ENCODE assay signal across 8 mouse cellular contexts in genomic region chr4:139093196-139093530, GRCm38 (mm10). TPM values are rescaled to one million over a fixed set of nuclear protein-coding genes. Genes with fewer than 3 reads are reported as not detected.
A peak's percentile ranks its signal among the peaks of the same experiment; 100 is the strongest.
DNase-seq lines count a peak whose midpoint lies in the region; ATAC-seq and TF ChIP-seq lines count a peak whose summit lies in the region.

No protein-coding gene starts in this region.

- H3K9me3 ChIP-seq in limb, embryonic 11.5 days (ENCODE audit: control insufficient read depth, low read length): no peaks in the 10 kb centered on the region; the same call in 1 of the 2 replicates
- no peaks in the 10 kb centered on the region for H3K9me3 ChIP-seq in neural tube, embryonic 15.5 days (replicated peaks)

- DNase-seq in left cerebral cortex, adult 2 months (ENCODE audit: extremely low spot score in 1 of 2, low spot score in 2 of 2): no peak
- no peak for DNase-seq in left cerebral cortex, postnatal 10 days (ENCODE audit: extremely low spot score in 1 of 2, low spot score in 2 of 2)
- DNase-seq in limb, embryonic 11.5 days (ENCODE audit: low spot score): no peak
- no peak for DNase-seq in left cerebral cortex, adult 11 months (ENCODE audit: low spot score)
- DNase-seq in adipocyte (ENCODE audit: low spot score): no peak
- no peak for DNase-seq in cerebellum, adult 8-10 months

- peak overlapping the region; percentile 80; the same call in 1 of the 2 replicates for H3K9ac ChIP-seq in limb, embryonic 11.5 days (ENCODE audit: low read length)
- H3K9ac ChIP-seq in neural tube, embryonic 15.5 days (replicated peaks): peak overlapping the region; percentile 63

- peak overlapping the region; percentile 93 for H3K4me2 ChIP-seq in limb, embryonic 11.5 days (ENCODE audit: low read depth, severe bottlenecking)
- H3K4me2 ChIP-seq in neural tube, embryonic 15.5 days: peak overlapping the region; percentile 93

- no peak for TF ChIP-seq CTCF in left cerebral cortex, adult 2 months (IDR thresholded peaks at IDR 0.05)
- no peak for TF ChIP-seq CTCF in embryonic fibroblast, embryonic 13.5 days (IDR thresholded peaks at IDR 0.05; ENCODE audit: borderline replicate concordance, insufficient read depth, low read length)

- peaks cover 2% of the 10 kb centered on the region; the same call in 1 of the 2 replicates for H3K4me1 ChIP-seq in embryonic fibroblast, embryonic 13.5 days (ENCODE audit: control insufficient read depth, insufficient read depth, low read length)
- H3K4me1 ChIP-seq in limb, embryonic 11.5 days (ENCODE audit: control insufficient read depth, insufficient read depth, low read length): peaks cover 19% of the 10 kb centered on the region
- peaks cover 33% of the 10 kb centered on the region for H3K4me1 ChIP-seq in neural tube, embryonic 15.5 days

- TF ChIP-seq POLR2A in embryonic fibroblast, embryonic 13.5 days (IDR thresholded peaks at IDR 0.05; ENCODE audit: low read depth, low read length): no peak

- intact Hi-C loops in left cerebral cortex, adult 2 months (cut with DNase I): loop anchor here (2.0 kb wide), 1 partner anchor 38 kb away; the partner anchor contains the start of gene Minos1
- intact Hi-C loops in left cerebral cortex, postnatal 10 days (cut with DNase I): no loop called here

- H3K27ac ChIP-seq in left cerebral cortex, adult 2 months: 0 out of 2 replicates have a peak overlapping the region, but pooled peaks have one; percentile 16
- H3K27ac ChIP-seq in embryonic fibroblast, embryonic 13.5 days (ENCODE audit: insufficient read depth, low read length): no peak overlapping the region
- H3K27ac ChIP-seq in limb, embryonic 11.5 days (replicated peaks; ENCODE audit: low read depth, low read length): no peak overlapping the region
- peak overlapping the region; percentile 78; the same call in 1 of the 2 replicates for H3K27ac ChIP-seq in neural tube, embryonic 15.5 days (replicated peaks)

- ATAC-seq in limb, embryonic 11.5 days (ENCODE audit: insufficient number of reproducible peaks, low FRiP score, low TSS enrichment, low read depth): no peak
- ATAC-seq in neural tube, embryonic 15.5 days (ENCODE audit: low FRiP score): no peak

- H3K27me3 ChIP-seq in limb, embryonic 11.5 days (ENCODE audit: control insufficient read depth, insufficient read depth, low read length): peaks cover 20% of the 10 kb centered on the region
- peaks cover 43% of the 10 kb centered on the region for H3K27me3 ChIP-seq in neural tube, embryonic 15.5 days (replicated peaks)

- 23% methylated on average over 13 of the region's 13 CpGs for WGBS in limb, embryonic 11.5 days
- 18% methylated on average over 13 of the region's 13 CpGs for WGBS in neural tube, embryonic 15.5 days

- peak overlapping the region; percentile 57; the same call in 1 of the 2 replicates for H3K4me3 ChIP-seq in left cerebral cortex, adult 2 months
- H3K4me3 ChIP-seq in embryonic fibroblast, embryonic 13.5 days (ENCODE audit: insufficient read depth, low read length): 0 out of 2 replicates have a peak overlapping the region, but pooled peaks have one; percentile 18
- H3K4me3 ChIP-seq in limb, embryonic 11.5 days (ENCODE audit: low read depth, low read length): peak overlapping the region; percentile 65
- peak overlapping the region; percentile 55 for H3K4me3 ChIP-seq in neural tube, embryonic 15.5 days (replicated peaks)

- no peaks in the 10 kb centered on the region for H3K36me3 ChIP-seq in limb, embryonic 11.5 days (ENCODE audit: control insufficient read depth, insufficient read depth, low read length)
- no peaks in the 10 kb centered on the region for H3K36me3 ChIP-seq in neural tube, embryonic 15.5 days

RNA-seq across cellular contexts. Expression of gene Nbl1, which starts 0.4 kb away (rescaled TPM):
- total RNA-seq in left cerebral cortex, adult 2 months (2021): 10 to 100 TPM; 62.4 to 84.3 TPM
- total RNA-seq in left cerebral cortex, postnatal 10 days (2021): 10 to 100 TPM; 34.0 to 37.0 TPM
- polyA plus RNA-seq in embryonic fibroblast, embryonic 13.5 days (2011; ENCODE audit: insufficient read length, low read depth, missing spikeins): 51.8 and 64.3 TPM in 2 replicates
- polyA plus RNA-seq in limb, embryonic 11.5 days (2014; fragmentation: Nextera tagmentation; extraction: Ambion mirVana): 51.8 and 53.8 TPM in 2 replicates
- polyA plus RNA-seq in neural tube, embryonic 15.5 days (2015; fragmentation: Nextera tagmentation; extraction: Ambion mirVana): 47.9 and 51.2 TPM in 2 replicates

RNA-seq across cellular contexts. Expression of gene Htr6, which starts 17.8 kb away (rescaled TPM):
- 1 to 10 TPM; 5.9 to 6.9 TPM for total RNA-seq in left cerebral cortex, adult 2 months (2021)
- 1 to 10 TPM; 3.6 to 3.8 TPM for total RNA-seq in left cerebral cortex, postnatal 10 days (2021)
- not detected in 2 replicates for polyA plus RNA-seq in embryonic fibroblast, embryonic 13.5 days (2011; ENCODE audit: insufficient read length, low read depth, missing spikeins)
- polyA plus RNA-seq in limb, embryonic 11.5 days (2014; fragmentation: Nextera tagmentation; extraction: Ambion mirVana): 0.07 and 0.11 TPM in 2 replicates
- 0.80 and 1.0 TPM in 2 replicates for polyA plus RNA-seq in neural tube, embryonic 15.5 days (2015; fragmentation: Nextera tagmentation; extraction: Ambion mirVana)

RNA-seq across cellular contexts. Expression of gene Minos1, which starts 37.8 kb away (rescaled TPM):
- total RNA-seq in left cerebral cortex, adult 2 months (2021): 100 to 1,000 TPM; 197 TPM
- total RNA-seq in left cerebral cortex, postnatal 10 days (2021): 100 to 1,000 TPM; 203 to 215 TPM
- polyA plus RNA-seq in embryonic fibroblast, embryonic 13.5 days (2011; ENCODE audit: insufficient read length, low read depth, missing spikeins): 178 and 193 TPM in 2 replicates
- polyA plus RNA-seq in limb, embryonic 11.5 days (2014; fragmentation: Nextera tagmentation; extraction: Ambion mirVana): 404 and 456 TPM in 2 replicates
- polyA plus RNA-seq in neural tube, embryonic 15.5 days (2015; fragmentation: Nextera tagmentation; extraction: Ambion mirVana): 440 and 466 TPM in 2 replicates

Comparison
In these comparisons a context has a peak if more than half of its experiments do, and no peak if none do; other contexts are left out.
1. H3K27ac ChIP-seq: peak in left cerebral cortex, adult 2 months (single experiment) and neural tube, embryonic 15.5 days (single experiment); none in embryonic fibroblast, embryonic 13.5 days (single experiment) and limb, embryonic 11.5 days (single experiment).
2. Peak in every context shown above with its lines, with median percentiles within 50 percentile points of each other: H3K4me3 ChIP-seq.